Mouse (Mus musculus): ENCODE results near the gene Olfr555.
"Not testable (repeated sequence)": the region's sequence is repeated elsewhere in the genome, so short reads cannot be mapped to it uniquely, and the experiment has no call there.

Olfr555 gene

GRCm38 (mm10) chr7:102658523-102658922 lies at the start of gene Olfr555:
Gene Olfr555, plus strand, starts transcription at chr7:102658823.
- no peak for DNase-seq (ENCODE audit: low spot score)

GRCm38 (mm10) chr7:102618118-102618517 lies 40.5 kb upstream of the Olfr555 start, which contains the start of gene Olfr553:
Gene Olfr553, minus strand, starts transcription at chr7:102618218.
- DNase-seq (ENCODE audit: low spot score): no peak

- DNase-seq (ENCODE audit: low spot score): no peak
Measured at GRCm38 (mm10) chr7:102619608-102620007, 39.0 kb upstream of the Olfr555 start.

- not testable (repeated sequence) for DNase-seq (ENCODE audit: low spot score)
Measured at GRCm38 (mm10) chr7:102620368-102620767, 38.3 kb upstream of the Olfr555 start.

GRCm38 (mm10) chr7:102636665-102637064 lies 22.0 kb upstream of the Olfr555 start:
- DNase-seq (ENCODE audit: low spot score): peak; percentile 50

GRCm38 (mm10) chr7:102638132-102638531 lies 20.5 kb upstream of the Olfr555 start, which contains the start of gene Olfr554:
Gene Olfr554, plus strand, starts transcription at chr7:102638432.
- no peak for DNase-seq (ENCODE audit: low spot score)

GRCm38 (mm10) chr7:102644945-102645344 lies 13.7 kb upstream of the Olfr555 start:
- not testable (repeated sequence) for DNase-seq (ENCODE audit: low spot score)

GRCm38 (mm10) chr7:102664599-102664998 lies 6.0 kb downstream of the Olfr555 start, which contains the start of gene Olfr556:
Gene Olfr556, plus strand, starts transcription at chr7:102664899.
- no peak for DNase-seq (ENCODE audit: low spot score)

GRCm38 (mm10) chr7:102665378-102665777 lies 6.8 kb downstream of the Olfr555 start:
- peak; percentile 43 for DNase-seq (ENCODE audit: low spot score)

- no peak for DNase-seq (ENCODE audit: low spot score)
Measured at GRCm38 (mm10) chr7:102676225-102676624, 17.6 kb downstream of the Olfr555 start.

GRCm38 (mm10) chr7:102681916-102682315 lies 23.3 kb downstream of the Olfr555 start:
- no peak for DNase-seq (ENCODE audit: low spot score)

- DNase-seq (ENCODE audit: low spot score): peak; percentile 97
Measured at GRCm38 (mm10) chr7:102686944-102687501, 28.4 kb downstream of the Olfr555 start, which contains the start of gene Trim68. Gene Trim68, minus strand, starts transcription at chr7:102687327.

GRCm38 (mm10) chr7:102695358-102696125 lies 36.9 kb downstream of the Olfr555 start, which contains the start of gene Olfr557:
Gene Olfr557, plus strand, starts transcription at chr7:102695910.
- DNase-seq (ENCODE audit: low spot score): peak; percentile 71

- DNase-seq (ENCODE audit: low spot score): no peak
Measured at GRCm38 (mm10) chr7:102698461-102698860, 39.8 kb downstream of the Olfr555 start.

- no peak for DNase-seq (ENCODE audit: low spot score)
Measured at GRCm38 (mm10) chr7:102701915-102702314, 43.3 kb downstream of the Olfr555 start, which contains the start of gene Olfr558. Gene Olfr558, plus strand, starts transcription at chr7:102702215.
